Mouse (Mus musculus) ES-E14 (cell line): ENCODE measurements around the gene Slc17a9. TPM values are rescaled to one million over a fixed set of nuclear protein-coding genes. Genes with fewer than 3 reads are reported as not detected.

Experiments used
- DNase-seq: peaks from one replicate; pipeline ENCODE4 v3.0.0-alpha.2; 2013; ENCODE audit warnings: low read depth, low spot score
- H3K27ac ChIP-seq: 2 replicates; pipeline ENCODE4 v1.5.1; 2012; ENCODE audit warnings: low read depth, mild to moderate bottlenecking, low read length, moderate library complexity, mixed read lengths; ENCODE audit not compliant: poor library complexity, insufficient read depth, severe bottlenecking
- H3K36me3 ChIP-seq: 2 replicates; pipeline ENCODE4 v1.6.1; 2012; ENCODE audit warnings: mild to moderate bottlenecking, low read length, moderate library complexity, mixed read lengths; ENCODE audit not compliant: control insufficient read depth, poor library complexity, insufficient read depth, severe bottlenecking
- H3K4me1 ChIP-seq, 2 experiments: fragments of 150-350 bp in 1 of 2; sonication (generic) in 1 of 2; 2 replicates each; pipeline ENCODE4 v1.6.1; 2012; ENCODE audit warnings: low read length in 2 of 2, mild to moderate bottlenecking in 1 of 2, mixed read lengths in 1 of 2; ENCODE audit not compliant: control insufficient read depth in 2 of 2, insufficient read depth in 2 of 2, poor library complexity in 1 of 2
- H3K4me3 ChIP-seq, 2 experiments: fragments of 150-350 bp in 1 of 2; sonication (generic) in 1 of 2; 2 replicates each; pipeline ENCODE4 v1.5.1; 2012; ENCODE audit warnings: low read length in 2 of 2, low read depth in 1 of 2, mild to moderate bottlenecking in 1 of 2, mixed read lengths in 1 of 2; ENCODE audit not compliant: insufficient read depth in 1 of 2, poor library complexity in 1 of 2, severe bottlenecking in 1 of 2
- H3K9ac ChIP-seq: 2 replicates; pipeline ENCODE4 v1.6.1; 2012; ENCODE audit warnings: low read depth, mild to moderate bottlenecking, low read length, mixed read lengths; ENCODE audit not compliant: poor library complexity, insufficient read depth, severe bottlenecking
- H3K9me3 ChIP-seq: fragments of 150-350 bp; sonication (generic); 2 replicates; pipeline ENCODE4 v1.6.1; 2012; ENCODE audit warnings: low read depth, mild to moderate bottlenecking, low read length; ENCODE audit not compliant: control insufficient read depth, insufficient read depth
- CHD2 ChIP-seq: IDR thresholded peaks from 2 replicates; pipeline ENCODE4 v1.6.1; 2014; ENCODE audit warnings: mild to moderate bottlenecking, low read depth, low read length, inconsistent platforms
- HCFC1 ChIP-seq: IDR thresholded peaks from 2 replicates; pipeline ENCODE4 v1.6.1; 2012; ENCODE audit warnings: low read length, inconsistent platforms, borderline replicate concordance; ENCODE audit not compliant: insufficient read depth
- MAFK ChIP-seq: IDR thresholded peaks from 2 replicates; pipeline ENCODE4 v1.6.1; 2014; ENCODE audit warnings: mild to moderate bottlenecking, low read depth, low read length, inconsistent platforms; ENCODE audit not compliant: insufficient read depth
- ZC3H11A ChIP-seq: IDR thresholded peaks from 2 replicates; pipeline ENCODE4 v1.6.1; 2012; ENCODE audit warnings: low read depth, mild to moderate bottlenecking, inconsistent platforms, low read length, borderline replicate concordance
- ZNF384 ChIP-seq: IDR thresholded peaks from 2 replicates; pipeline ENCODE4 v1.6.1; 2012; ENCODE audit warnings: low read depth, low read length, inconsistent platforms
- in situ Hi-C, 2 experiments: fragments of 600-800 bp; cut with MboI; formaldehyde crosslinking; loops; one replicate each; pipeline ENCODE4 v1.15.1; 2025; ENCODE audit warnings: low sequenced_read_pairs in 2 of 2, inconsistent platforms in 1 of 2; ENCODE audit not compliant: unreplicated experiment in 2 of 2
- total RNA-seq: library from RNA; depleted of rRNA; stranded (reverse); fragments of 300-350 nt; gene quantifications from 2 replicates; pipeline ENCODE4 v1.2.3, GENCODE M21; 2012; rRNA removed

Gene Slc17a9
- total RNA-seq = 12.0 and 28.1 TPM in 2 replicates

DNA sequence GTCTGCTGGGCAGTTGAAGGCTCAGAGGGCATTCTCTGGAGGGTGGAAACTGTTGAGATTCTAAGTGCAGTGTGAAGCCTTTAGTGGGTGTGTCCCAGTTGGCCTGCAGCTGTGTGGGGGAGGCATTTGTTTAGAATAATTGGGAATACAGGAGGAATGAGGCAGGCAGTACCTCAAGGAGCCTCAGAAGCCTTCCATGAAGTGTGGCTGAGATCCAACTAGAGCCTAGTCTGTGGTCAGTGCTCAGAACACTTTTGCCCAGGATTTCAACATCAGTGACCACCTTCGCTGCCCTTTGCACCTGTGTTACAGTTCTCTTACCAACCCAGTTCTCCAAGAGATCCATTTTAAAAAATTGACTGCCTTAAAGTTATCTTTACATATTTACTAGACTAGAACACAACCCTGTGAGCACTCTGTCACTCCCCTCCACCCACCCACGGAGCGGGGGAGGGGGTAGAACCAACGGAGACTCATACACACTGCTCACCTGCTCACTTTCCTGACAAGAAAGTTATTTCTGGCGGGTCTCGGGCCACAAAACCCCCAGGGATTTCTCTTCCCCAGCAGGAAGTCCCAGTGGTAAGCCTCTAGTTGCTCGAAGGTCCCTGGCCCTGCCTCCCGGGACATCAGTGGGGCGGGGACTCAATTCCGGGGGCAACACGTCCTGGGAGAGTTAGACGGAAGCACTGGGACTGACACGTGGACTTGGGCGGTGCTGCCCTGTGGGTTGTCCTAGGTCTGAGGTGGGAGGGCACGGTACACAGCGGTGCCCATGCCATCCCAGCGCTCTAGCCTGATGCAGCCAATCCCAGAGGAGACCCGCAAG lies at the start of gene Slc17a9:
Gene Slc17a9, plus strand, starts transcription at position 679 of the 829 bp plus-strand sequence.
- Histone ChIP-seq H3K36me3 (peaks cover 34% of the 10 kb centered on the region), H3K4me3 (peak within 1 kb of the TSS; percentile 64), H3K9me3 (no peaks in the 10 kb centered on the region; the same call in 1 of the 2 replicates), H3K4me1 (peaks cover 3 to 38% of the 10 kb centered on the region in 2 experiments), H3K9ac (peak within 1 kb of the TSS; percentile 68), H3K27ac (peak within 1 kb of the TSS; percentile 90)
- TF ChIP-seq CHD2 (no peak), ZNF384 (no peak)
- no peak for DNase-seq
- in situ Hi-C loops = no loop called here

- no peak overlapping the region for H3K4me3 ChIP-seq
- H3K9me3 ChIP-seq = no peaks in the 10 kb centered on the region
- H3K36me3 ChIP-seq = peaks cover 31% of the 10 kb centered on the region
- in situ Hi-C loops = no loop called here
- peaks cover 0 to 10% of the 10 kb centered on the region in 2 experiments; a peak in 2 of 4 replicates for H3K4me1 ChIP-seq
- DNase-seq = no peak
- H3K27ac ChIP-seq = no peak overlapping the region
- no peak overlapping the region for H3K9ac ChIP-seq
- no peak for TF ChIP-seq HCFC1
Observed at GRCm38 (mm10) chr2:180676706-180677105, 48.4 kb upstream of the Slc17a9 start.

GRCm38 (mm10) chr2:180678609-180679140 lies 46.4 kb upstream of the Slc17a9 start:
- DNase-seq = peak; percentile 70
- in situ Hi-C loops = no loop called here
- Histone ChIP-seq H3K27ac (no peak overlapping the region; the same call in 1 of the 2 replicates), H3K4me3 (no peak overlapping the region), H3K36me3 (peaks cover 32% of the 10 kb centered on the region), H3K9me3 (no peaks in the 10 kb centered on the region), H3K4me1 (peaks cover 0 to 12% of the 10 kb centered on the region in 2 experiments; a peak in 2 of 4 replicates), H3K9ac (no peak overlapping the region)
- TF ChIP-seq ZC3H11A (no peak), ZNF384 (no peak), CHD2 (peak; percentile 18; the same call in 1 of the 2 replicates)

GRCm38 (mm10) chr2:180681225-180681624 lies 43.8 kb upstream of the Slc17a9 start:
- no peak for DNase-seq
- H3K4me1 ChIP-seq = peaks cover 0 to 12% of the 10 kb centered on the region in 2 experiments; a peak in 2 of 4 replicates
- no peaks in the 10 kb centered on the region for H3K9me3 ChIP-seq
- no peak overlapping the region for H3K9ac ChIP-seq
- no peak for TF ChIP-seq MAFK
- no peak for TF ChIP-seq HCFC1
- no peak for TF ChIP-seq ZC3H11A
- no peak for TF ChIP-seq ZNF384
- TF ChIP-seq CHD2 = no peak
- in situ Hi-C loops = no loop called here
- no peak overlapping the region for H3K27ac ChIP-seq
- H3K4me3 ChIP-seq = no peak overlapping the region
- H3K36me3 ChIP-seq = peaks cover 44% of the 10 kb centered on the region
